Mouse (Mus musculus) adrenal gland, postnatal 36 days (tissue): Measurements from ENCODE around the gene Bglap. TPM values are rescaled to one million over a fixed set of nuclear protein-coding genes. Genes with fewer than 3 reads are reported as not detected.
"Not testable (repeated sequence)": the region's sequence is repeated elsewhere in the genome, so short reads cannot be mapped to it uniquely, and the experiment has no call there.

Experiments used
- DNase-seq, 2 experiments: peaks; one replicate each; pipeline ENCODE4 v3.0.0; 2021; ENCODE audit warnings: mixed read lengths in 1 of 2
- long read RNA-seq, 2 experiments: library from polyadenylated mRNA; stranded (forward); transcript quantifications; one replicate each; pipeline ENCODE4 v2.0.0; 2021; ENCODE audit warnings: borderline sequencing depth in 2 of 2
- total RNA-seq, 2 experiments: library from RNA; stranded (reverse); gene quantifications; 2 replicates each; pipeline ENCODE4 v1.2.3; 2021

Bglap gene
- total RNA-seq, result 1 to 10 TPM in 1 of 2 experiments, under 1 TPM in 1; 0.99 to 1.9 TPM
- long read RNA-seq, experiment 1, partial matches to known transcripts, result 0 of 2 reads
- long read RNA-seq, experiment 1, other reads (novel, unspliced or antisense), result 0 of 2 reads
- long read RNA-seq, experiment 2, result 0 reads

DNA sequence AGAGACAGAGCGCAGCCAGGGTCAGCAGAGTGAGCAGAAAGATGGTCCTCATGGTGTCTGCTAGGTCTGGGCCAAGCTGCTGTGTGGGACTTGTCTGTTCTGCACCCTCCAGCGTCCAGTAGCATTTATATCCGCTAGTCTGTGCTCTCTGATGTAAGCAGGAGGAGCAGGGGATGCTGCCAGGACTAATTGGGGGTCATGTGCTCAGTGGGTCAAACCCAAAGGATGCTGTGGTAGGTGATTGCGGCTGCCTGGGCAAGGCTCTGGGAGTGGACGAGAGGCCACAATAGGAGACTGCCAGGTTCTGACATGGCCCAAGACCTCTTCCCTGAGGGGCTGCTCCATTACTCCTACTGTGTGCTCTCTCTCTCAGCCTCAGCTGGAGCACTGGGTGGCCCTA, at the start of gene Bglap:
TSS of gene Bglap (minus strand) at position 101 of the 400 bp plus-strand sequence.
- DNase-seq, result no peak

DNA sequence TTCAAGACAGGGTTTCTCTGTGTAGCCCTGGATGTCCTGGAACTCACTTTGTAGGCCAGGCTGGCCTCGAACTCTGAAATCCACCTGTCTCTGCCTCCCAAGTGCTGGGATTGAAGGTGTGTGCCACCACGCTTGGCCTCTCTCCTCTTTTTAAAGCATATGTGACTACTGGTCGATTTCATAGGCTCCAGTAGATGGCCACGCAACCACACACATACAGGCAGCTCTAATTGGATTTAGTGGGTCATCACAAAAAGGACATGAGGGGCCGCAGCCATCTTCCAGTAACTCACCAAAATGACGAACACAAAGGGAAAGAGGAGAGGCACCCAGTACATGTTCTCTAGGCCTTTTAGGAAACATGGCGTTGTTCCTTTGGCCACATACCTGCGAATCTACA, 44.4 kb upstream of the Bglap start:
- DNase-seq, result not testable (repeated sequence)

DNA sequence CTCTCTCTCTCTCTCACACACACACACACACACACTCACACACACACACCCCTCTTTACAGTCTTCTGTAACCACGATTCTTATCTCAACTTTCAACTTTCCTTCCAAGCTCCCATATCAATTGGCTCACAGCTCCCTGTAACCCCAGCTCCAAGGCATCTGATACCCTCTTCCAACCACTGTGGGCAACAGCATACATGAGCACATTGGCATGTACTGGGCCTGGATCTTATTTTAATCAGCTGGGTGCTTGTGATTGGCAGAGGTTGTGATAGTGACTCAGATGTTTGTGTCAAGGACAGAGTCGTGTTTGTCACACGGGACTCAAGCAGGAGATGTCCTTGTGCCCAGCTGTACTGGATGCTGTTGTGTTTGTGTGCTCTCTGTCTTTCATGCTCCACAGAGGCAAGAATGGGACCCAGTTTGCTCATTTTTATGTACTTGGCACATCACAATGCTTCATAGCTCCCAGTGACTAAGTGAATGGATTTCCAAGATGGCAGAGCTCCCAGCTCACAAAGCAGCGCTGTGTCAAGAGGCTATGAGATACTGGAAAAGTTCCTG, 43.2 kb upstream of the Bglap start:
- DNase-seq, result no peak

DNA sequence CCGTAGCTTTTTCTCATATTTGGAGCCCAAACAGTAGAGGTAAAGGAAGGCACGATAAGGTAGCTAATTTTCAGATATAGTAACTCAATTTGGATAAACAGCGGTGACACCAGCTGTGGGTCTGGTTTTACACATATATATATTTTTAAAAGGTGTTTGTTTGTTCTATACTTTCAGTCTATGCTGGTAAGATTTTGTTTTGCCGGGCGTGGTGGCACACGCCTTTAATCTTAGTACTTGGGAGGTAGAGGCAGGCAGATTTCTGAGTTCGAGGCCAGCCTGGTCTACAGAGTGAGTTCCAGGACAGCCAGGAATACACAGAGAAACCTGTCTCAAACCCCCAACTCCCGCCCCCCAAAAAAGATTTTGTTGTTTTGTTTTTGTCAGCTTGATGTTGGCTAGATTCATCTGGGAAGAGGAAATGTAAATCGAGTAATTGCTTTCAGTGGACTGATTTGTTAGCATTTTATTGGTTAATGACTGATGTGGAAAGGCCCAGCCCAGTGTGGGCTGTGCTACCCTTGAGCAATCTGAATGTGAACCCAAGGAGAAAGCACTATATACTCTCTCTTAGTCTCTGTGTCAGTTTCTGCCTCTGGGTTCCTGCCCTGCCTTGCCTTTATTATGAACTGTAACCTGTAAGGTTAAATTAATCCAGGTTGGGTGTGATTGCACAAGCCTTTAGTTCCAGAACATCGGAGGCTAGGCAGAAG, 41.6 kb upstream of the Bglap start:
- DNase-seq, result no peak

DNA sequence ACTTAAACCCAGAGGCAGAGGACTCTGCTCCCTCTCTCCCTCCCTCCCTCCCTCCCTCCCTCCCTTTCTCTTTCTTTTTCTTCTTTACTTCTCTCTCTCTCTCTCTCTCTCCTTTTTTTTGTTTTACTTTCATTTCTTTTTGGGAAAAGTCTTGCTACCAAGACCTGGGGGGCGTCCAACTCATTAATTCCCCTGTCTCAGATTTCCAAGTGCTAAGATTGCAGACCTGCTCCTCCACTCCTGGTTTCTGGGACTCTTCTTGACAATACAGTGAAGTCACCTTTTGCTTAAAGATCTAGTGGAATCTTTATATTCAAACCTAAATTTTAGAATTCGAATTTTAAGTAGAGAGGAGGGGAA, 41.0 kb upstream of the Bglap start:
- DNase-seq, result no peak

DNA sequence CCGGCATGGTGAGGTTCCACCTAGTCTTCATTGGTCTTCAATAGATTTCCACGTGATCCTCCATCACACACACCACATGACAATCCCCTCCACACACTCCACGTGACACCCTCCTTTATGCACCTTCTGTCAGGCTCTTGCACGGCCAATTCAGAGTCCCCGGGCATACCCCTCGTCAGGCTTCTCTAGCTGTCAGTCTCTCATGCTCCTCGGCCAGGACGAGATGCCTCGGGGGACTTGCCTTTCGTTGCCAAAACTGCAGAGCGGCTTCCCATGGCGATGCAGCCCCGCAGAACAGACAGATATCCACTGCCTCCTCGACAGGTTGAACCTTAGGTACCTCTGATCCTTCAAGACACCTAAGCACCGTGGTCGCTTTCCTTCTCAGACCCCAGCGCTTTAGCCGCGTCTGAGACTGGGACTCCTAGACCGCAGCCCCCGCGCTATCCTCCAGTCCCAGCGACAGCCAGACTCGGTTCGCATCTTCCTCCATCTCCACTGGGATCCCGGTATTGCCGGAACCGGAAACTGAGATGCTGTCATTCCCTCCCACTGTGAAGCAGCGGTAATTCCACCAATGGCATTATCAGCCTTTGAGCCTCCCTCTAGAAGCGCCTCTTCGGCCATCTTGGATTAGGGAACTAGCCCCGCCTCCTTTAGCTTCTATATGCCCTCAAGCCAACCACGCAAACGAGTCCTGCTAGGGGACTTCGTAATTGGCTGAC, 40.5 kb upstream of the Bglap start, which contains the start of gene Slc25a44:
TSS of gene Slc25a44 (minus strand) at position 535 of the 725 bp plus-strand sequence.
- DNase-seq, result peak; percentile 94

DNA sequence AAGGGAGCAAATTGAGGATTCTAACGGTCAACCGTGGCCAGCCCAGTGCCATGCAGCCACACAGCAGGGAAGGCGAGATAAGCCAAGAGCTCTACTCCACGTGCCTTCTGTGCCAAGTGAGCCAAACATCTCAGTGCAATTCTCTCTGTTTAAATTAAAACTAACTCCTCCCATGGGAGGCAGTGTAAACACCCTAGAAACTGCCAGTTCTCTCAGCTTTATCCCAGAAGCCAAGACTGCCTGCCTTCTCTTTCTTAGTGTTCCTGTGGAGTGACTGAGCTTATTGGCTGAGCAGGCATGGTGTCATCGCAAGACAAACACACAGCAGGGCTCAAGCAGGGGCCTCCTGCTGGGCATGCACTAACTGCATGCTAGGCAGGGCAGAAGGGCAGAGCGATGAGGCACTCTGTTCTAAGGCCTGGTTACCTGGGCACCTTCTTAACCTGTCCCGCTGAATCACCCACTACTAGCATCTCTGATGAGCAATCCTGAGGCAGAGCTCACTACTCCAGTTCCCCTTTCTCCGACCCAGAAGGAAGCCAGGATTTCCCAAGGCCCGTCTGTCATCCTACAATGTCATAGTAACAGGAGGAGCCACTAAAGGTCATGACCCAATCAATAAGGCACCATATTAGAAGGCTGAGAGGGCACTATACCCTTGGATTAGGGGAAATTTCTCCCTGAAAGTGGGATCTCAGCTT, 37.9 kb upstream of the Bglap start:
- DNase-seq, result no peak

DNA sequence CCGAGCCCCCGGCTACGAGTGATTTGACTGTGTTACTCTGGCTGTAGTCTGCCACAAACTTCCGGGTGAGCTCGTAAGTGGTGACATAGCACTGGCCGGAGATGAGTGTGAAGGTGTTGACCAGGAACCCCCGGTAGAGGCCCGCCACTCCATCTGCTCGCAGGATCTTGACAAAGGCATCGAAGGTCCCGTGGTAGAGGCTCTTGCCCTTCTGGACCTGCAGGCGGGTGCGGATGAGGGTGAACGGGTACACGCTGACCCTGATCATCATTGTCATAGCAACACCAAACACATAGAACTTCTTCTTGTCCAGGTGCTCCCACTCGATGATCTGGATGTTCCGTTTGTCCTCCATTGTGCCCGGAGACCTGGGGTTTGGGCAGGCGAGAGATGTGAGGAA, 36.5 kb upstream of the Bglap start:
- DNase-seq, result no peak

DNA sequence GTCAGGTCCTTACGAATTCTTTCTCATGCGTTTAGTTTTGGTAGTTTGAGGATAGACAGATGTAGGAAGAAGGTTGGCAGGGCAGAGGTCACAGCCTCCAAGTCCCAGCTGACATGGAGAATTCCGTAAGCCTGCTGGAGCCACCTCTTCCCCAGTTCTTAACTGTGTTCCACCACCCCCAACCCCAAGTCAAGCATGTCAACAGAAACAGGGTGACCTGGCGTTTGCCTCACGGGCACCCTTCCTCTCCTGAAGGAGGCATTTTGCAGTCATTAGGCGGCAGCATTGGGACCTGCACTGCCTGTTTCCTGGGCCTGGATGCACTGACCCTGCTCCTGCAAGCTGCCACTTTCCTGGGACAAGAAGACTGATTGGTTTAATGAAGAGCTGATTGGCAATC, 33.8 kb upstream of the Bglap start:
- peak in 1 of 2 experiments; percentile 42 for DNase-seq

DNA sequence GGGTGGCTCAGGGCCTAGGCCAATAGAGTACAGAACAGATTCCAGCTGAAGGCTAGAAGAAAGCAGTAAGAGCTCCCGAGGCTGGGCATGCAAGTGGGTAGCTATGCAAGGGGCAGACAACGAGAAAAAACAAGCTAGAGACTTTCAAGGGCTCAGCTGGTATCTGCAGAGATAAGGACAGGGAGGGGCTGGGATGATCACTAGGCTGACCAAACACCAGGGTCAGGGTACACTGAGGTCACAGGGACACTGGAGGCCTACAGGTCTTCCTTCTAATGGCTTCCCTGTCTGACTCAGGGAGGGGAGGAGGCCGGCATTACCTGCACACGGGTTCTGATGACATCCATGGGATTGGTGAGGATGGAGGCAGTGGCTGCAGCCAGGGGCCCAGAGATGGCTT, 31.4 kb upstream of the Bglap start:
- DNase-seq, result no peak

DNA sequence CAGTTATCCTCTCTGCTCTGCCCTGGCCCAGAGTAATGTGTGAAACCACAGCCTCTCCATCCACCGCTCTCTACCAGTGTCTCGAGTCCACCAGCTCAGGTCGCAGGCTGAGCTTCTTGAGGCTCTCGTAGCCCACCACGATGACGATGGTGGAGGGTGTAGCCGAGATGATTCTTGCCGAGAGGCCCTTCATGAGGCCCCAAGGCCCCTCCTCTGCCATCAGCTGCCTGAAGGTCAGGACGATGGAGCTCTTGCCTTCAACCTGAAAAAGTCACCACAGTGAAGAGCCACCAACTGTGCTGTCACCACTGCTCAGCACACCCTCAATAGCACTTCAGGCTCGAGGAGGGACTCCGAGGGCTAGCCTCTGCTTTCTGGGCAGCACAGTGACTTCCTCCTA, 28.4 kb upstream of the Bglap start:
- no peak for DNase-seq

DNA sequence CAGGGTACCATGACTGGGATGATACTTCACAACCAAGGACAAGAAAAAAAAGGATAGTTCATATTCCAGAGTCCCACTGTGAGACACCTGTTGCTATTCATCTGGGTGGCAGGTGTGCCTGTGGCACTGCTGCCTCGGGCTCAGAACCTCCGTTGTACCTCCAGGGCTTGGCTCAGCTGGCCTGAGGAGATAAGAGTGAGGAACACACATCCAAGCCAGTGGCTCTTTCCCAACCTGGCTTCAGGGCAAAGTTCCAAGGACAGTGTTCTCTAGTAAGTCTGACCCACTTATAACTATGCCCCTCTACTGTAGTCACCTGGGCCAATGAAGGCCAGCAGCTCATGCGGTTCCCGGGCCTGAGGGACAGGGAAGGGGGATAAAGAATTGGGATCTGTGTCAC, 27.4 kb upstream of the Bglap start:
- DNase-seq, result peak; percentile 60 to 74

DNA sequence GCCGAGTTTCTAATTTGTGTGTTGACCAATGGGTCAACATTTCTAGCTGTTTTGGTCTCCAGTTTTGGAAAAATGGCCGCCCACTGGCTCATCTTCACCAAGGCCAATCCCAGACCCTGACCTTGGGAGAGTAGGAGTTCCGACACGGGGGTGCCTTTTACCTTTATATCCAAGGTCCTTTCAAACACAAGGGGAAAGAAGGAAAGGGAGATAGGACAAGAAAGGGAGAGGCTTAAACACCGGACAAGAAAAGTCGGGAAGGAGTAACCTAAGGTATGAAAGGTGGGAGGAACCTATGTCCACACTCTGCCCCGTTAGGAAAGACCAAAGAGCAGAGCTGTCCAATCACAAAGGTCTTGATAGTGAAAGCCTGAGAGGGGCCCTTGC, 26.4 kb upstream of the Bglap start:
- DNase-seq, result no peak

DNA sequence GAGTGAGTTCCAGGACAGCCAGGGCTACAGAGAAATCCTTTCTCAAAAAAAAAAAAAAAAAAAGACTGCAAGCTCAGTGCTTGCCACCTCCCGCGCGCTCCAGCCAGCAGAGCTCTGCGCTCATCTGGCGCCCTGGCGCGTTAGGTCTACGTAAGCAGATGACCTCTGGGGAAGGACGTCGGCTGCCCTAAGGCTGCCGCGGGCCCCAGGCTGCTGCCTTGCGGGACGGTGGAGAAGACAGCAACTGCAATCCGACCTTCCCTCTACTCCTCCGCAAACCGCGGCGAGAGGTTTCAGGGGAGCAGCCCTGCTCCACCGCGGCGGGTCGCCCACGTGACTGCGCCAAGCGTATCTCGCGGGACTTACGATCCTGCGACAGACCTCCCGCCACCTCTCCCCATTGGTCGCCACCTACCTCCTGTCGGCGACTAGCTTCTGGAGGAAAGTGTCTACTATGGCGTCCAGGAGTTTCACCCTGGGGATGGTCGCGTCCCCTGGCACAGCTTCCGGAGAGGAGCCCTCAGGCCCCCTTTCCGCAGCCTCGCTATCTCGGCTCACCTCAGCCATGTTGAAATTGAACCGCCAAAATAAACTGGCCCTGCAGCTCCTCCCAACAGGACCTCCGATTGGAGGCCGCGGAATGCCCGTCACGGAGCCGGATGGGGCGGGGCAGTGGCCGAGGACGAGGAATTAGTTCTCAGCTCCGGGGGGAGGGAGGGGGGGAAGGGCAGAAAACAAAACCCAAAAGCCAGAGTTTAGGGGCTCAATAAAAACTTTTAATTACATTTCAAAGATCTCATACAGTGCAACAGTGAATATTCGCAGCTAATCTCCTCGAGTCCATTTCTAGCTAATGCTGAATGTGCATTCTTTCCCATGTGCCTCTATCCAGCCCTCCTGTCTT, 25.7 kb upstream of the Bglap start, which contains the start of gene Pmf1:
TSS of gene Pmf1 (minus strand) at position 591 of the 904 bp plus-strand sequence.
- DNase-seq, result peak; percentile 96 to 97

DNA sequence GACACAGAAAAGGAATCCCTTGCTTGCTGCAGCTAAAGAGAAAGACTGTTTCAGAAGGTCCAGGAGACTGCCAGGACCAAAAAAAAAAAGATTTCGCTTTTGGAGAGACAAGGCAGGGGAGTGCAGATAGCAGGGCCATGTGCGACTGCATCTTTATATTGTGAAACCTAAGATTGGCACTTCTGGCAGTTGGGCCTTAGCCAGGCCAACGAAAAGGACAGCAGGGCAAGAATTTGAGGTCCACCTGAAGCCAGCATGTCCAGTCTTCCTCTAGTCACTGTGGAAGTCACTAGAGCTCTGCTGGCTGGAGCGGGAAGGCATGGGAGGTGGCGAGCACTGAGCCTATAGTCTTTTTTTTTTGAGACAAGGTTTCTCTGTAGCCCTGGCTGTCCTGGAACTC, 24.7 kb upstream of the Bglap start:
- DNase-seq, result no peak

DNA sequence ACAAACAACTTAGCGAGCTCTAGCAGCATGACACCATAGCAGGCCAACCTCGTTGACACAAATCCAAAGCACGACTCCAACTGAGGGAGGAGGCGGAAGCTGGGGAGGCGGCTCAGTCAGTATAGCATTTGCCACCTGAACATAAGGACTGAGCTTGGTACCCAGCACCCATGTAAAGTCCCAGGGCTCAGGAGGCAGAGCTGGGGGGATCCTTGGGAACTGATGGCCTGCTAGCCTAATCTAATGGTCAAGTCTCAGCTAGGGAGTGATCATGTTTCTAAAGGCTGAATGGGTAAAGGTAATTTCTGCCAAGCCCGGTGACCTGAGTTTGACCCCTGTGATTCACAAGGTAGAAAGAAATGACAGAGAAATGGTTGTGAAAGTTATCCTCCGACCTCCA, 23.3 kb upstream of the Bglap start:
- DNase-seq, result no peak

DNA sequence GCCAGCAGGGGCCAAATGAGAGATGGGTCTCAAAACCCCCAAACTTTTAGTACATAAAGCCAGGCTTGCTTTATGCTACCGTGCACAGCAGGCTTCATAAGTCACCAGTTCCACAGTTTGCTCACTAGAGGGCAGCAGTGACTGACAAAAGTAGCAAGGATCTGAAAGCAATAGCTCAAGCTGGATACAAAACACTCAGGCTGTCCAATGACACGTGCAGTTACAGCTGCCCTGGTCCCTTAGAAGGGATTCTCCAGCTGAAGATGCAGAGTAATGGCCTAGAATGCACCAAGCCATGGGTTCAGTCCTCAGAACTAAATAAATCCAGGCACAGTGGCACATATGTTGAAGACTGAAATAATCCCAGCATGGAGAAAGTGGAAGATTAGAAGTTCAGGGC, 22.8 kb upstream of the Bglap start:
- peak; percentile 59 to 76 for DNase-seq

DNA sequence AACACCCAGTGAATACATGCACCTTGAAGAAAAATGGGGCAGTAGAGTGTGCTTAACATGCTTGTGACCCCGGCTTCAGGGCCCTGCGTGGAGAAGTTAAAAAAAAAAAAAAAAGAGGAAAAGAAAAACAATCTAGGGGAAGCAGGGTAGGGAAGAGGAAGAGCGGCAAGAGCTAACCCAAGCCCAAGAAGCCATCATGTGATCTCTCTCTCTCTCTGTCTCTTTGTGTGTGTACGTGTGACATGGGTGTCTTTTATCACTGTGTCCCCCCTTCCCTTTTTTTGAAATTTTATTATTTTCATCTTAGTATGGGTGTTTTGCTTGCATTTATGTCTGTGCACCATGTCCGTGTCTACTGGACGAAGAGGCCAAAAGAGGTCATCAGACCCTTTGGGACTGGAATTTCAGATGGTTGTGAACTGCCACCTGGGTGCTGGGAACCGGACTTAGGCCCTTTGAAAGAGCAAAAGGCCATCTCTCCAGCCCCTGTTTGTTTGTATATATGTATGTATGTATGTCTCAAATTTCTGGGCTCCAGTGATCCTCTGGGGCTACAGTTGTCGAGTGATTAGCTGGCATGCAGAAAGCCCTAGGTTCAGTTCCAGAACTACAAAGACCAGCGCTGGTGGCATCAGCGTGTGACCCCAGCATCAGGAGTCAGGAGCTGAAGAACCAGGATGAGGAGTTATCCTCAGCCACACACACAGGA, 19.4 kb upstream of the Bglap start:
- DNase-seq, result no peak

DNA sequence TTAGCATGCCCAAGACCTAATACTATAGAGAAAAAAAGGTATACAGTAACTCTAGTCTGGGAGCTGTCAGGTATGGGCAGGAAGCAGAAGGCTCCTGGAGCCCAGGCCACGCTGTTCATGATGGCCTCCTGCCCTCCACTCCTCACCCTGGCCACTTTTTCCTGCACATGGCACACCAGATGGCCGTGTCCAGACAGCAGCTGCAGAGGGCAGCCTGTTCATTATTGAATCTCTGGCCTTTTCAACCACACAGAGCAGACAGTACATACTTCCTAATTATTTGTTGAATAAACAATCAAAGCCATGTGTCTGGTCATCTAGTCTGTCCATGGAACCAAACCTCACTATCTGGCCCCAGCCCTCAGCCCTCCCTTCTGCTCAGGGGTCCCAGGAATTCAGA, 14.4 kb upstream of the Bglap start:
- DNase-seq, result no peak

DNA sequence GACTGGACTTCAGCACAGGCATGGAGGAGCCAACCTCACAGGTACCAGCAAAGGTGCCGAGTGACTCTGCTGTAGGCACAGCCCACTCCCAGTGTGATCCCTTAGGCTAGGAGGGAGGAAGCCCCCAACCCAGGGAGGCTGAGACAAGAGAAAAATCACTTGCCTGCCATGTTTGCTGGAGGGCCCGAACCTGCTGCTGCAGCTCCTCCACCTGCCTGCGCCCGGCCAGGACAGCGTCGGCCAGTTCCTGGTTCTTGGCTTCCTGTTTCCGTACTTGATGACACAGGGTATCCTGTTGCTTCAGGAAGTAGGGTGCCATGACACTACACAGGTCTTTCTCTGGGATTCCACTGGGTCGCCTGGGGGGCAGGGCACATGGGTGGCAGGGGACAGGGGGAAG, 11.5 kb upstream of the Bglap start:
- DNase-seq, result no peak

DNA sequence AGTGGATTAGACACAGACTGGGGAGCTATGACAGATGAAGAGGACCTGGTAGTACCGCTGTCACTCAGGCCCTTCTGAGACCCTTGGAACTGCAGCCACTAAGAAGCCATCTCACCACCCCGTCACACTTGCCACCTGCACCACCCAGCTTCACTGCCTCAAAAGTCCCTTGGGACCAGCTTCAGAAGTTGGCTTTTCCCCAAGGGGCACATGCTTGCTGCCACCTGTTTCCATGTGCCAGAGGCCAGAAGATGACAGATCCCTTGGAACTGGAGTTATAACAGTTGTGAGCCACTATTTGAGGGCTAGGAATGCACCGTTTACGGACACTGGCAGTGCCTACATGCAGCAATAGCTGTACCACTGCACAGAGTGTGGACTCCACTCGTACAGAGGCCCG, 11.0 kb upstream of the Bglap start:
- DNase-seq, result no peak
